Mouse (Mus musculus) cerebral cortex, adult 2 months (tissue): Measurements from ENCODE around the gene Stra6.

Experiments used
- WGBS: fragments of 180-500 bp; shearing (Covaris S2); methylation state at CpG from one replicate; pipeline ENCODE4 v1.1.7; 2018; 5-methylcytosine and 5-hydroxymethylcytosine counted together

Gene Stra6

GRCm38 (mm10) chr9:58063531-58063930 is at the start of gene Stra6:
TSS of gene Stra6 (plus strand) at chr9:58063788.
- WGBS = 42% methylated on average over 3 of the region's 3 CpGs

- 77% methylated on average over 8 of the region's 8 CpGs for WGBS
These were observed 49.0 kb upstream of the Stra6 start for GRCm38 (mm10) chr9:58014393-58015160.

- WGBS = 87% methylated on average over 6 of the region's 6 CpGs
These were observed 47.7 kb upstream of the Stra6 start for GRCm38 (mm10) chr9:58015856-58016255.

GRCm38 (mm10) chr9:58016962-58017361 is 46.6 kb upstream of the Stra6 start:
- 82% methylated on average over 3 of the region's 3 CpGs for WGBS

GRCm38 (mm10) chr9:58018385-58018784 is 45.2 kb upstream of the Stra6 start:
- 90% methylated on average over 5 of the region's 5 CpGs for WGBS

GRCm38 (mm10) chr9:58025995-58026394 is 37.6 kb upstream of the Stra6 start:
- 84% methylated on average over 9 of the region's 9 CpGs for WGBS

- 30% methylated on average over 2 of the region's 2 CpGs for WGBS
These were observed 36.0 kb upstream of the Stra6 start for GRCm38 (mm10) chr9:58027426-58028180.

GRCm38 (mm10) chr9:58028841-58029240 is 34.7 kb upstream of the Stra6 start:
- 82% methylated on average over 5 of the region's 5 CpGs for WGBS

GRCm38 (mm10) chr9:58029635-58030034 is 34.0 kb upstream of the Stra6 start:
- 92% methylated on average over 6 of the region's 6 CpGs for WGBS

GRCm38 (mm10) chr9:58031895-58032294 is 31.7 kb upstream of the Stra6 start:
- 83% methylated on average over 5 of the region's 5 CpGs for WGBS

GRCm38 (mm10) chr9:58035519-58035918 is 28.1 kb upstream of the Stra6 start:
- WGBS = 31% methylated on average over 2 of the region's 2 CpGs

- WGBS = 57% methylated on average over 7 of the region's 7 CpGs
These were observed 27.5 kb upstream of the Stra6 start for GRCm38 (mm10) chr9:58035951-58036698.

GRCm38 (mm10) chr9:58036961-58037360 is 26.6 kb upstream of the Stra6 start:
- 90% methylated on average over 4 of the region's 4 CpGs for WGBS

- 37% methylated on average over 19 of the region's 19 CpGs for whole genome bisulfite sequencing
These were observed 25.0 kb upstream of the Stra6 start for GRCm38 (mm10) chr9:58038500-58039168.

- 70% methylated on average over 4 of the region's 4 CpGs for WGBS
These were observed 22.6 kb upstream of the Stra6 start for GRCm38 (mm10) chr9:58040977-58041376.

- 69% methylated on average over 10 of the region's 10 CpGs for WGBS
These were observed 21.2 kb upstream of the Stra6 start for GRCm38 (mm10) chr9:58042391-58042790.

- 83% methylated on average over 10 of the region's 10 CpGs for WGBS
These were observed 20.0 kb upstream of the Stra6 start for GRCm38 (mm10) chr9:58043496-58044017.

- WGBS = 70% methylated on average over 10 of the region's 10 CpGs
These were observed 18.8 kb upstream of the Stra6 start for GRCm38 (mm10) chr9:58044828-58045227.

- WGBS = 70% methylated on average over 4 of the region's 4 CpGs
These were observed 17.9 kb upstream of the Stra6 start for GRCm38 (mm10) chr9:58045646-58046045.

GRCm38 (mm10) chr9:58047061-58047460 is 16.5 kb upstream of the Stra6 start:
- 80% methylated on average over 10 of the region's 10 CpGs for WGBS

- 25% methylated on average over 6 of the region's 6 CpGs for WGBS
These were observed 15.0 kb upstream of the Stra6 start for GRCm38 (mm10) chr9:58048621-58049020.
